Mouse (Mus musculus) thymus, postnatal 0 days (tissue): ENCODE measurements around the gene Pbrm1. TPM values are rescaled to one million over a fixed set of nuclear protein-coding genes. Genes with fewer than 3 reads are reported as not detected.

Experiments used
- DNase-seq: peaks from one replicate; pipeline ENCODE4 v3.0.0-alpha.2; 2015; ENCODE audit warnings: low spot score
- polyA plus RNA-seq: library from polyadenylated mRNA; unstranded; fragments of >200 nt; fragmentation: Nextera tagmentation; extraction: Ambion mirVana; gene quantifications from 2 replicates; pipeline ENCODE4 v1.2.1, GENCODE M21; 2015

Gene Pbrm1
- polyA plus RNA-seq, 1 experiment from 2014 or later: 128 TPM

- DNase-seq: no peak
These were observed 60.5 kb downstream of the Pbrm1 start for GRCm38 (mm10) chr14:31079313-31080028.

GRCm38 (mm10) chr14:31081147-31081546 lies 62.2 kb downstream of the Pbrm1 start:
- DNase-seq: no peak

DNA sequence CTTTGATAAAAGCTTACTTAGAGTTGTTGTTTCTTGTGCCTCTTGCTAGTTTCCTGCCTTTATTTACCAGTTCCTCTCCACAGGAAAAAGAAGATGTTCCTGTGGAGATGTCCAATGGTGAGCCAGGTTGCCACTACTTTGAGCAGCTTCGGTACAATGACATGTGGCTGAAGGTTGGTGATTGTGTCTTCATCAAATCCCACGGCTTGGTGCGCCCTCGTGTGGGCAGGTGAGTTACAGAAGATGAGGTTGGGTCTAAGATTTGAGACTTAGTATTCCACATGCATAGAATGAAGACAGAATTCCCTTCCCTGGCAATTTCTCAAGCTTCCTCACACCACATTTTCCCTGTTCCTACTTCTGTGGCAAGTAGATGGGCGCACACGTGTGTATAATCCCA lies 68.5 kb downstream of the Pbrm1 start:
- DNase-seq: no peak

- no peak for DNase-seq
These were observed 69.6 kb downstream of the Pbrm1 start for GRCm38 (mm10) chr14:31088515-31088914.

DNA sequence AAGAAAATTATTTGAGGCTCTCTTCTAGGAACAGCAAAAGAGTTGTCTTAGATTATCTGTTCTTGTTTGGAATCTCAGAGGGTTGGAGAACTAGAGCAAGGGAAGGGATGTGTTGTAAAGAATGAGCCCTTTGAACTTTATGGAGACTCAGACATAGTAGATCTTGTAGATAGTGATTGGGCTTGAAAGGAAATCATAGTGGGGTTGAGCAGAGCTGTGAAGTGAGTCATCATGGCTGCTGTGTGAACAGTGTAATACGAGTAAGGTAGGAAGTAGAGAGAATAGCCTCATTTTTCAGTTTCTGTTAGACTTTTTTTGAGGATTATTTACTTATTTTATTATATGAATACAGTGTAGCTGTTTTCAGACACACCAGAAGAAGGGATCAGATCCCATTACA lies 71.0 kb downstream of the Pbrm1 start:
- DNase-seq: no peak

DNA sequence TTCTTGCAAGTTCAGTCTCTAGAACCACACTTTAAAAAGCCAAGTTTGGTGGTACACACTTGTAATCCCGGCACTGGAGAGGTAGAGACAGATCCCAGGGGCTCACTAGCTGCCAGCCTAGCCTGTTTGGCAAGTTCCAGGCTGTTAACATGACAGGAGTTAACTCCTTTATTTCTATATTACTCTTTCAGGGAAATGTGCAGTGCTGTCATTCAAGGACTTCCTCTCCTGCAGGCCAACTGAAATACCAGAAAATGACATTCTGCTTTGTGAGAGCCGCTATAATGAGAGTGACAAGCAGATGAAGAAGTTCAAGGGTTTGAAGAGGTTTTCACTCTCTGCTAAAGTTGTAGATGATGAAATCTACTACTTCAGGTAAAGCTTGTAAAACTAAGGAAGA lies 86.2 kb downstream of the Pbrm1 start:
- no peak for DNase-seq

GRCm38 (mm10) chr14:31110613-31111012 lies 91.7 kb downstream of the Pbrm1 start:
- no peak for DNase-seq

DNA sequence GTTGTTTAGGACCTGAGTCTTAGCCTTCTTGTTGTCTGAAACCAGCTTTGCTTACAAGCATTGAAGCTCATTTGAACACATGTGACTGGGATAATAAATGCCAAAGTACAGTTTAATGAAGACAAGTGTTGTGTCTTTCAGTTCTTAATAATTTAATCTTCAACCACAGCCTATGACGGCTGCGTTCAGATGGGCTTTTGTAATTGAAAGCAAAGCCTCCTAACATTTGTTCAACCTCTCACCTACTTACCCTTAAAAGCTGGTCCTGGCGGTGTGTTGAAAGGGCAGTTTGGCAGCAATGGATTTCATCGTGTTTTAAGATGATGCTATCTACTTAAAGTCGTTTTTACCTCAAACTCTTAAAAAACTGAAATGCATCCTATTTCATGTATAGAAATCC lies 93.2 kb downstream of the Pbrm1 start:
- no peak for DNase-seq

- no peak for DNase-seq
These were observed 95.1 kb downstream of the Pbrm1 start for GRCm38 (mm10) chr14:31114011-31114410.

GRCm38 (mm10) chr14:31115522-31115921 lies 96.6 kb downstream of the Pbrm1 start:
- DNase-seq: no peak

DNA sequence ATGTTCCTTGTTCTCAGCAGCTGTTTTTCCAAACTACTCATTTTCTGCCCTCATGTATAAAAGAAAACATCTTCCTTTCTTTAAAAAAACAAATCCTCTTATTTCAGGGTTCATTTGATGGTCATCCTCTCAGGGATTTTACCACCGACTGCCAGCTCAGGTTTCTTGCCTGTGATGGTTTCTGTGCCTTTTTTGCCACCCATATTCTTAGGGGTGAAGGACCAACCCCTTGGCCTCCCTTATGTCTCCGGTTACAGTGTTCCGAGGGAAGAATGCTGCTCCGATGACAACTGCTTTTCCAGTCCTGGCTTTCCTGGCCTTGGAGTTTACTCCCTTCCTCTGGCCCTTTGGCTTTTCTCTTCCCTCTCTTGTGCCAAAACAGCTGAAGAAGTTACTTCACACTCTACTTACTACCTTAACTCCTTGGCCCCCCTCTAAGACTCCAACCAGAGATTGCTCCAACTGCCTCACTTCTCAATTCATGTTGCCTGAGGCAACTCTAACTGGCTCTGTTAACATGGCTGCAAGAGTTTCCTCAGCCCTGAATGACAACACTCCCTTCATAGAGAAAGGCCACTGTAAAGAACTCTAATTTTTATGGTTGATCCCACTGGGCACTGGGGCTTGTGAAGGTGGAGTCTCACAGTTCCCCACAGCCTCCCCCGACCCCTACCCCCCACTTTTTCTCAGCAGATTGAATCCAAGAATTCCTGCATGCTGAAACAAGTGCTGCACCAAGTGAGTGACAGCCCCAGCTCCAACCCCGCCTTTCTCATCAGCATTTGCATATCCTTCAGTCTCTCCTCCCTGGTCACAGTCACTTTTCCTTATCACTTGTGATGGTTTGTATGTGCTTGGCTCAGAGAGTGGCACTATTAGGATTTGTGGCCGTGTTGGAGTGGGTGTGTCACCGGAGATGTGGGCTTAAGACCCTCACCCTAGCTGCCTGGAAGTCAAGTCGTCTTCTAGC lies 106.5 kb downstream of the Pbrm1 start:
- DNase-seq: no peak

GRCm38 (mm10) chr14:31126826-31127225 lies 107.9 kb downstream of the Pbrm1 start:
- DNase-seq: no peak

DNA sequence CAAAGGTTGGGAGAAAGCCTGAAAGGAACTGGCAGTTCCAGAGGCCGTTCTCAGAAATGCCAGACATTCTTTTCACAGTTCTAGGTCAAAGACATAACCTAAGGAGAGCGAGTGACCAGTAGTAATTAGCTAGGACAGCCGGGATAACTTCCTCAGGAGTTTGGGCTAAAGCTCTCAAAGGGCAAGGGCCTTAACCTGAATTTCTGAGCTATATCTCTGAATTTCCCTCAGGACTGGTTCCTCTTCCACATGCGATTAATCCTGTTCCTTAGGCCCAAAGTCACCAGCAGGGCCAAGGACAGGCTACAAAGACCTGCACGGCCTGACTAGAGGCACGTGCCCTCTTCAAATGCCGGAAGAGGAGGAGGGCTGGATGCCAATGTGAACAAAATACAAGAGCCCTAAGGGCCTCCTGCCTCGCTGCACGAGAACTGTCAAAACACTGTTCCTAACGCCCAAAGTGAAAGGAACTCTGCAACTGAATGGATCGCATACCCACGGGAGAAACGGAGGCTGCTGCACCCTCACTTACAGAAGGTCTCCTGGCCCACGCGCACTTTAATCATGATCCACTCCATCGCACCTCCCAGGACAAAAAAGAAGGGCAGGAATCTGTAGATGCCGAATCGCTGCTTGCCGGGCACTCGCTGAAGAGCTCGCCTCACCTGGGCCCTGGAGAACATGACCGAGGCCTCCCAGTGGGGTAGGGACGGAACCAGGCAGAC lies 109.3 kb downstream of the Pbrm1 start:
- DNase-seq: peak; percentile 61

GRCm38 (mm10) chr14:31128826-31129219 lies 109.9 kb downstream of the Pbrm1 start, which contains the start of gene Smim4:
Gene Smim4 (minus strand): TSS chr14:31128956.
- peak; percentile 100 for DNase-seq

DNA sequence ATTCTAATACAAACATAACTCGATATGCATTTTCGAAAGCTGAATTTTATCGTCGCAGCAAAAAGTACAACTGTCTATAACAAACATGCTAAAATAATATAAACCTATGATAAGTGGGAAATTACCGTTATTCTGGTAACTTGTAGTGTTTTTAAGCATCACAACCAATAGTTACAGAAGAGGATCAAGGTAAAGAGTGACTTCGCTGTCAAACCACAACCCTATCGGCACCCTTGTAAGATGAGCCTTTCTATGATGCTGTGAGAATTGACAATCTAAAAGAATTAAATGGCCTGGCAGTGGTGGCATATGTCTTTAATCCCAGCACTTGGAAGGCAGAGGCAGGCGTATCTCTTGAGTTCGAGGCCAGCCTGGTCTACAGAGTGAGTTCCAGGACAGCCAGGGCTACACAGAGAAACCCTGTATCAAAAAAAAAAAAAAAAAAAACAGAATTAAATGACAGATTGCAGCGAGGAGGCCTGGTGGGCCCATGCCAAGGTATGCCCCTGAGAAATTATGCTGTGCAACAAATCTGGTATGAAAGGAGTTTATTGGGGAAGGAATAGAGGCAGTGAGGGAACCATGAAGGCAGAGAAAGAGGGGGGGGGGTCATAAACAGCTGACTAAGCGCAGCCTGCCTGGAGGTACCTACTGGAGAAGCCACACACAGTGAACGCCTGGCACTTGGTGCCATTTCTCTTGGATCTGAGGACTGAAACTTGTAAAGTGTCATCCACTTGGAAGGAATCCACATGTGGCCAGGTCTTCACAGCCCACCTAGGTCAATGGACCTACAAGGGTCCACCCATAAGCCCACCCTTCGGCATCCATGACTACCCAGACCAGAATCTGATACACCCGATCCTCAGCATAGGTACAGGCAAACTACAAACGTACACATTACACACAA lies 110.6 kb downstream of the Pbrm1 start:
- DNase-seq: no peak

DNA sequence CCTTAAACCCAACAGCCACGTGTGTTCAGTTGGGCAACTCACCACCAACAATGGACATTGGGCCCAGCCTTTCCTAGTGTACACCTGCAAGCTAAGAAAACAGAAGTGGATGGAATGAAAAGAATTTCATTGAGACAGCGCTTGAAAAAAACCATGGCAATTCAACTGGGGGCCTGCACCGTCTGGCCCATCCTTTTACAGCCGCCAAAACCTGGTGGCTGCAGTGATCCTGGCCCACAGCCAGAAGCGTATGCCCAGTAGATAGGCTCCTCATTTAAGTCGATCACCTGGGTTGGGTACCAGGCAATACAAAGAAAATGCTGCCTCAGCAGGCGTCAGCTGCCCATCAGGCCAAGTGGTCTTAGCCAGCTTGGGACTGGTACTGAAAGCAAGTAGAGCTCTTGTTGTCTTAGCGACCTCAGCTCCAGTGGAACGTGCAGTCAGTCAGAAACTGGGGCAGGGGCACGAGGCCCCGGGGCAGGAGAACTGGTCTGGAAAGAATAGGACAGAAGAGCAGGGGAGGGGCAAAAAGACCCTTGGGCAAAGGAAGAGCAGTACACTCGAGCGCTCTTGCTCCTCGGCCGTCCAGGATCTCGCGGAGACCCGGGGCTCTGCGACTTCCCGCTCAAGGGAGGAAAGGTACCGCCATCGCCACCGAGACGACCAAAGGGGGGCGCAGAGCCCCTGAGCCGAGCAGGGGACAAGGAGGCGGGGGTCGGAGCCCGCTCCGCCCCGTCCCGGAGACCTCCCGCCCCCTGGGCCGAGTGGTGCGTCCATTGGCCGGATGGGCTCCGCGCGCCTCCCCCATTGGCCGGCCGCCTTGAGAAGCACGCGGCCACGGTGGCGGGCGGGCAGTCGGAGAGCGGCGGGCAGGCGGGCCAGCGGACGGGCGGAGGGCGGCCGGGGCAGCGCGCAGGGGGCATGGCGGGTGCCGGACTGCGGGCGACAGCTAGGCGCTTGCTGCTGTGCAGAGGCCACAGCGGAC lies 111.6 kb downstream of the Pbrm1 start, which contains the start of gene Nt5dc2:
Nt5dc2 (plus strand) TSS at position 818 of the 985 bp plus-strand sequence.
- peak; percentile 86 for DNase-seq

GRCm38 (mm10) chr14:31131272-31131821 lies 112.4 kb downstream of the Pbrm1 start:
- peak; percentile 27 for DNase-seq

GRCm38 (mm10) chr14:31132031-31132430 lies 113.1 kb downstream of the Pbrm1 start:
- no peak for DNase-seq

- no peak for DNase-seq
These were observed 113.6 kb downstream of the Pbrm1 start for GRCm38 (mm10) chr14:31132491-31132975.
